Mouse (Mus musculus) lung, embryonic 16.5 days (tissue): ENCODE results near the gene Mettl22. TPM values are rescaled to one million over a fixed set of nuclear protein-coding genes. Genes with fewer than 3 reads are reported as not detected.

Experiments used
- ATAC-seq: fragments of 200-750 bp; cut with Nextera tagmentation; 2 replicates; pipeline ENCODE4 v1.8.0; 2017; ENCODE audit warnings: low read depth, mild to moderate bottlenecking, moderate library complexity
- H3K27ac ChIP-seq: fragments of 300-500 bp; sonication (generic); 2 replicates; pipeline ENCODE4 v1.5.1; 2014; ENCODE audit warnings: mild to moderate bottlenecking, control low read depth, low read length
- H3K27me3 ChIP-seq: fragments of 300-500 bp; sonication (generic); 2 replicates; pipeline ENCODE4 v1.6.1; 2014; ENCODE audit warnings: low read depth, low read length, mixed read lengths; ENCODE audit not compliant: control insufficient read depth, insufficient read depth
- H3K36me3 ChIP-seq: fragments of 300-500 bp; sonication (generic); 2 replicates; pipeline ENCODE4 v1.6.1; 2014; ENCODE audit warnings: low read length; ENCODE audit not compliant: control insufficient read depth, insufficient read depth
- H3K4me1 ChIP-seq: fragments of 300-500 bp; sonication (generic); replicated peaks from 2 replicates; pipeline ENCODE4 v1.6.1; 2014; ENCODE audit warnings: low read length, mixed read lengths; ENCODE audit not compliant: control insufficient read depth, insufficient read depth
- H3K4me2 ChIP-seq: fragments of 300-500 bp; sonication (generic); 2 replicates; pipeline ENCODE4 v1.6.1; 2014; ENCODE audit warnings: low read depth, low read length, control low read depth
- H3K4me3 ChIP-seq: fragments of 300-500 bp; sonication (generic); 2 replicates; pipeline ENCODE4 v1.5.1; 2014; ENCODE audit warnings: mild to moderate bottlenecking, low read length, control low read depth
- H3K9ac ChIP-seq: fragments of 300-500 bp; sonication (generic); 2 replicates; pipeline ENCODE4 v1.6.1; 2014; ENCODE audit warnings: low read length, control low read depth
- H3K9me3 ChIP-seq: fragments of 300-500 bp; sonication (generic); 2 replicates; pipeline ENCODE4 v1.6.1; 2016; ENCODE audit warnings: low read length; ENCODE audit not compliant: control insufficient read depth
- WGBS: fragments of 180-500 bp; shearing (Covaris S2); extraction: QIAGEN DNeasy Blood & Tissue Kit; methylation state at CpG from one replicate; pipeline ENCODE4 v1.1.7; 2014; 5-methylcytosine and 5-hydroxymethylcytosine counted together
- polyA plus RNA-seq: library from polyadenylated mRNA; unstranded; fragments of >200 nt; fragmentation: Nextera tagmentation; extraction: Ambion mirVana; gene quantifications from 2 replicates; pipeline ENCODE4 v1.2.1, GENCODE M21; 2015

The Mettl22 gene
- polyA plus RNA-seq, 1 experiment from 2014 or later: 13.9 TPM

GRCm38 (mm10) chr16:8534466-8535200 is 64.0 kb downstream of the Mettl22 start:
- no peak overlapping the region for H3K4me3 ChIP-seq
- WGBS: 77% methylated on average over 11 of the region's 11 CpGs
- H3K9ac ChIP-seq: no peak overlapping the region
- no peaks in the 10 kb centered on the region for H3K4me1 ChIP-seq
- ATAC-seq: no peak
- no peak overlapping the region for H3K27ac ChIP-seq
- no peaks in the 10 kb centered on the region for H3K36me3 ChIP-seq
- no peaks in the 10 kb centered on the region for H3K9me3 ChIP-seq
- no peak overlapping the region for H3K4me2 ChIP-seq
- no peaks in the 10 kb centered on the region for H3K27me3 ChIP-seq

GRCm38 (mm10) chr16:8535411-8535810 is 64.8 kb downstream of the Mettl22 start:
- no peaks in the 10 kb centered on the region for H3K27me3 ChIP-seq
- H3K9ac ChIP-seq: no peak overlapping the region
- H3K36me3 ChIP-seq: no peaks in the 10 kb centered on the region
- WGBS: 81% methylated on average over 6 of the region's 6 CpGs
- H3K4me1 ChIP-seq: no peaks in the 10 kb centered on the region
- no peak overlapping the region for H3K4me3 ChIP-seq
- no peak for ATAC-seq
- H3K9me3 ChIP-seq: no peaks in the 10 kb centered on the region
- H3K27ac ChIP-seq: no peak overlapping the region
- no peak overlapping the region for H3K4me2 ChIP-seq

GRCm38 (mm10) chr16:8539150-8539865 is 68.7 kb downstream of the Mettl22 start:
- H3K27ac ChIP-seq: no peak overlapping the region
- H3K27me3 ChIP-seq: no peaks in the 10 kb centered on the region
- H3K36me3 ChIP-seq: no peaks in the 10 kb centered on the region
- H3K4me3 ChIP-seq: no peak overlapping the region
- H3K9me3 ChIP-seq: no peaks in the 10 kb centered on the region
- no peak overlapping the region for H3K9ac ChIP-seq
- WGBS: 58% methylated on average over 9 of the region's 9 CpGs
- H3K4me1 ChIP-seq: peaks cover 3% of the 10 kb centered on the region; the same call in 1 of the 2 replicates
- no peak for ATAC-seq
- no peak overlapping the region for H3K4me2 ChIP-seq

Other genes with a start within 250 kb of the Mettl22 start
- gene Tmem114, start 45.7 kb upstream of the Mettl22 start, polyA plus RNA-seq: not detected in 2 replicates
- gene Abat, start 42.6 kb downstream of the Mettl22 start, polyA plus RNA-seq: 18.3 and 19.6 TPM in 2 replicates
- 51.1 and 51.6 TPM in 2 replicates for gene Pmm2, start 166.9 kb downstream of the Mettl22 start, polyA plus RNA-seq
- gene Tmem186, start 166.9 kb downstream of the Mettl22 start, polyA plus RNA-seq: 16.2 and 17.0 TPM in 2 replicates
- 96.4 and 97.7 TPM in 2 replicates for gene Carhsp1, start 201.4 kb downstream of the Mettl22 start, polyA plus RNA-seq
- gene Gm5767, start 210.0 kb downstream of the Mettl22 start, polyA plus RNA-seq: not detected in 2 replicates